Mouse (Mus musculus): ENCODE results near the gene Zfp655. TPM values are rescaled to one million over a fixed set of nuclear protein-coding genes. Genes with fewer than 3 reads are reported as not detected.
"Not testable (repeated sequence)": the region's sequence is repeated elsewhere in the genome, so short reads cannot be mapped to it uniquely, and the experiment has no call there.

Gene Zfp655
- total RNA-seq, 2 experiments from 2014 or later, result 19.0 to 22.9 TPM

- DNase-seq (ENCODE audit: low spot score in 2 of 2), result no peak
Measured at GRCm38 (mm10) chr5:145218671-145219070, 12.8 kb upstream of the Zfp655 start.

GRCm38 (mm10) chr5:145219981-145220380 lies 11.5 kb upstream of the Zfp655 start:
- no peak for DNase-seq (ENCODE audit: low spot score in 2 of 2)

GRCm38 (mm10) chr5:145222840-145223239 lies 8.7 kb upstream of the Zfp655 start:
- DNase-seq (ENCODE audit: low spot score in 2 of 2), result no peak

GRCm38 (mm10) chr5:145223395-145223794 lies 8.1 kb upstream of the Zfp655 start:
- DNase-seq (ENCODE audit: low spot score in 2 of 2), result no peak

- DNase-seq (ENCODE audit: low spot score in 2 of 2), result no peak
Measured at GRCm38 (mm10) chr5:145226453-145226852, 5.1 kb upstream of the Zfp655 start.

GRCm38 (mm10) chr5:145229283-145229682 lies 2.2 kb upstream of the Zfp655 start:
- not testable (repeated sequence) for DNase-seq (ENCODE audit: low spot score in 2 of 2)

- no peak for DNase-seq (ENCODE audit: low spot score in 2 of 2)
Measured at GRCm38 (mm10) chr5:145230641-145231040, 874 bp upstream of the Zfp655 start.

- DNase-seq (ENCODE audit: low spot score in 2 of 2), result no peak
Measured at GRCm38 (mm10) chr5:145231893-145232411, 437 bp downstream of the Zfp655 start.

GRCm38 (mm10) chr5:145234636-145235035 lies 3.1 kb downstream of the Zfp655 start:
- DNase-seq (ENCODE audit: low spot score in 2 of 2), result no peak

GRCm38 (mm10) chr5:145249520-145249919 lies 18.0 kb downstream of the Zfp655 start:
- DNase-seq (ENCODE audit: low spot score in 2 of 2), result no peak

- not testable (repeated sequence) for DNase-seq (ENCODE audit: low spot score in 2 of 2)
Measured at GRCm38 (mm10) chr5:145273568-145273967, 42.1 kb downstream of the Zfp655 start.

GRCm38 (mm10) chr5:145279948-145280347 lies 48.4 kb downstream of the Zfp655 start:
- DNase-seq (ENCODE audit: low spot score in 2 of 2), result no peak

GRCm38 (mm10) chr5:145280371-145281143 lies 49.0 kb downstream of the Zfp655 start, which contains the start of gene Zscan25:
TSS of gene Zscan25 (plus strand) at chr5:145280500.
- peak; percentile 82 to 91 for DNase-seq (ENCODE audit: low spot score in 2 of 2)

GRCm38 (mm10) chr5:145288382-145288781 lies 56.9 kb downstream of the Zfp655 start:
- DNase-seq (ENCODE audit: low spot score in 2 of 2), result no peak

GRCm38 (mm10) chr5:145290697-145291096 lies 59.2 kb downstream of the Zfp655 start:
- no peak for DNase-seq (ENCODE audit: low spot score in 2 of 2)

GRCm38 (mm10) chr5:145292398-145292797 lies 60.9 kb downstream of the Zfp655 start:
- no peak for DNase-seq (ENCODE audit: low spot score in 2 of 2)

Other genes starting within 250 kb of the Zfp655 start
- not detected for gene Gm4871, start 199.0 kb upstream of the Zfp655 start, total RNA-seq (2021)
- gene 1700018F24Rik, start 188.7 kb upstream of the Zfp655 start, total RNA-seq (2021), result not detected
- 10 to 100 TPM; 65.0 to 66.6 TPM for gene Arpc1a, start 147.9 kb upstream of the Zfp655 start, total RNA-seq (2021)
- not detected for gene Kpna7, start 147.7 kb upstream of the Zfp655 start, total RNA-seq (2021)
- 100 to 1,000 TPM; 124 to 142 TPM for gene Arpc1b, start 117.5 kb upstream of the Zfp655 start, total RNA-seq (2021)
- gene Pdap1, start 91.5 kb upstream of the Zfp655 start, total RNA-seq (2021), result 10 to 100 TPM; 75.9 to 79.5 TPM
- gene Bud31, start 91.4 kb upstream of the Zfp655 start, total RNA-seq (2021), result 10 to 100 TPM; 80.9 to 82.5 TPM
- 10 to 100 TPM; 13.2 to 16.6 TPM for gene Ptcd1, start 64.6 kb upstream of the Zfp655 start, total RNA-seq (2021)
- gene Cpsf4, start 64.5 kb upstream of the Zfp655 start, total RNA-seq (2021), result 10 to 100 TPM; 17.1 to 20.1 TPM
- 100 to 1,000 TPM; 464 to 480 TPM for gene Atp5j2, start 39.7 kb upstream of the Zfp655 start, total RNA-seq (2021)
- gene Zkscan14, start 29.8 kb upstream of the Zfp655 start, total RNA-seq (2021), result 1 to 10 TPM; 5.5 to 7.3 TPM
- 10 to 100 TPM; 11.3 to 11.9 TPM for gene Zkscan5, start 27.2 kb upstream of the Zfp655 start, total RNA-seq (2021)
- gene Zscan25, start 48.8 kb downstream of the Zfp655 start, total RNA-seq (2021), result 10 to 100 TPM; 12.6 to 15.4 TPM
- not detected for gene Cyp3a57, start 113.6 kb downstream of the Zfp655 start, total RNA-seq (2021)
- gene Cyp3a16, start 238.0 kb downstream of the Zfp655 start, total RNA-seq (2021), result under 1 TPM in 1 of 2 experiments, not detected in 1; 0.52 TPM

Measured in gastrocnemius, postnatal 4 days (tissue).